Comparison of ENCODE assay signal across 15 mouse cellular contexts in the genomic region with DNA sequence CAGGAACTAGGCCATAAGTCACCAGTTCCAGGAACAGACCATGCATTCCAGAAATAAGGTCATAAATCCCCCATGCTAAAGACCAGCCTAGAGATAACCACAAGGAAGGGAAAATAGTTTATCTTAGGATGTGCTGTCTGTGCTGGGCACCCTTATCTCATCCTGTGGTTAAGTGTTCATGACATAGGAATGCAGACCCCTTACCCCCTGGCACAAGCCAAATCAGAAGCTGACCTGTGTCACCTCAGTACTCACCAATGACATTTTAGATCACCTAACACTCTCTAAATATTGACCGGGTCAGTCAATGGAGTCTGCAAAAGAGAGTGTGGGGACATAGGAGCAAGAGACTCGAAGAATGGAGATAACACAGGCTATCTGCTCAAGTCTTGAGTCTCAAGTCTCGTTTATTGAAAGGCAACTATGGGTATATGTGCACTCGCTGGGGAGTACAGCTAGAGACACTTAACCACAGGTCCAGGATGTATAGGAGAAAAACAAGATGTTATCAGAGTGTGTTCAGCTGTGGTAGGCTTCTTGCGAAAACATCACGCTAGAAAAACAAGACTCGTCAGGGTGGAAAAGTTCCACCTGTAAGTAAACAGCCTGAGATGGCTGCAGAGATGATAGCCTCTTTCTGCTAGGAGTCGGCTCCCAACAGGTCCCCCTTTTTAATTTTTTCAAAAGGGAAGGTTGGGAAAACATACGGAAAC. TPM values are rescaled to one million over a fixed set of nuclear protein-coding genes. Genes with fewer than 3 reads are reported as not detected.
DNase-seq lines count a peak whose midpoint lies in the region; ATAC-seq and TF ChIP-seq lines count a peak whose summit lies in the region.
"Had no signal": no experiment of that assay in that cellular context is flagged by ENCODE, and none has a peak within 500 bp of the region (broad histone marks: within the 10 kb centered on the region; RNA-seq: fewer than 3 reads in every experiment).

No protein-coding gene starts in this region.

- TF ChIP-seq CTCF in heart, postnatal 0 days (IDR thresholded peaks at IDR 0.05; ENCODE audit: low read depth): no peak

- TF ChIP-seq EP300 in heart, postnatal 0 days (IDR thresholded peaks at IDR 0.05; ENCODE audit: low read depth): no peak

- no peak overlapping the region; the same call in 1 of the 2 replicates for H3K4me2 ChIP-seq in heart, postnatal 0 days (ENCODE audit: low read depth, low read length)
- H3K4me2 ChIP-seq in heart, embryonic 11.5 days: no peak overlapping the region
- H3K4me2 ChIP-seq in intestine, embryonic 15.5 days (replicated peaks): no peak overlapping the region
- H3K4me2 ChIP-seq: embryonic facial prominence, embryonic 12.5 days; hindbrain, embryonic 13.5 days; lung, embryonic 14.5 days had no signal

- no peaks in the 10 kb centered on the region for H3K27me3 ChIP-seq in heart, postnatal 0 days (ENCODE audit: control insufficient read depth, insufficient read depth, low read length)
- no peaks in the 10 kb centered on the region for H3K27me3 ChIP-seq in heart, embryonic 11.5 days (ENCODE audit: control insufficient read depth, insufficient read depth, low read length)
- H3K27me3 ChIP-seq in intestine, embryonic 15.5 days (replicated peaks): no peaks in the 10 kb centered on the region
- H3K27me3 ChIP-seq: embryonic facial prominence, embryonic 12.5 days; hindbrain, embryonic 13.5 days had no signal

- 41% methylated on average over 9 of the region's 9 CpGs for whole genome bisulfite sequencing in heart, postnatal 0 days
- 37% methylated on average over 9 of the region's 9 CpGs for WGBS in heart, embryonic 11.5 days (ENCODE audit: insufficient replicate concordance)
- WGBS in intestine, embryonic 15.5 days: 58% methylated on average over 9 of the region's 9 CpGs

- DNase-seq in heart, postnatal 0 days (ENCODE audit: low spot score): no peak
- DNase-seq in CD8-positive naive resting alpha-beta T cell, adult 2 months (ENCODE audit: low read depth in 2 of 2, low spot score in 2 of 2): peak; percentile 77 to 78
- peak; percentile 89 for DNase-seq in thymus, postnatal 0 days (ENCODE audit: low spot score)
- DNase-seq in left cerebral cortex, postnatal 14 days (ENCODE audit: low spot score in 2 of 2): no peak
- DNase-seq in layer of hippocampus, adult 8-10 months (ENCODE audit: low spot score in 2 of 2): no peak
- DNase-seq: adrenal gland, adult 2 months; cerebellum, adult 11-12 months; lung, embryonic 14.5 days; midbrain, embryonic 14.5 days had no signal

- peaks cover 11% of the 10 kb centered on the region for H3K4me1 ChIP-seq in heart, postnatal 0 days (ENCODE audit: control insufficient read depth, insufficient read depth)
- H3K4me1 ChIP-seq in heart, embryonic 11.5 days (ENCODE audit: control insufficient read depth, insufficient read depth, low read length): peaks cover 6% of the 10 kb centered on the region; the same call in 1 of the 2 replicates
- no peaks in the 10 kb centered on the region for H3K4me1 ChIP-seq in intestine, embryonic 15.5 days (replicated peaks)
- H3K4me1 ChIP-seq: embryonic facial prominence, embryonic 12.5 days; hindbrain, embryonic 13.5 days had no signal

- H3K27ac ChIP-seq in heart, postnatal 0 days (ENCODE audit: low read depth): peak overlapping the region; percentile 84; the same call in 1 of the 2 replicates
- H3K27ac ChIP-seq in heart, embryonic 11.5 days (ENCODE audit: low read depth, low read length): no peak overlapping the region; the same call in 1 of the 2 replicates
- H3K27ac ChIP-seq in intestine, embryonic 15.5 days: no peak overlapping the region
- H3K27ac ChIP-seq: embryonic facial prominence, embryonic 12.5 days; hindbrain, embryonic 13.5 days had no signal

- H3K9ac ChIP-seq in heart, postnatal 0 days (replicated peaks; ENCODE audit: low read depth, low read length): no peak overlapping the region
- no peak overlapping the region for H3K9ac ChIP-seq in heart, embryonic 11.5 days (ENCODE audit: low read depth, low read length)
- no peak overlapping the region for H3K9ac ChIP-seq in intestine, embryonic 15.5 days
- H3K9ac ChIP-seq: embryonic facial prominence, embryonic 12.5 days; hindbrain, embryonic 13.5 days; lung, embryonic 14.5 days had no signal

- ATAC-seq in heart, postnatal 0 days (ENCODE audit: insufficient read depth, low read depth): no peak
- no peak for ATAC-seq in heart, embryonic 11.5 days (replicated peaks; ENCODE audit: insufficient number of reproducible peaks, low FRiP score, low TSS enrichment)
- ATAC-seq in intestine, embryonic 15.5 days: peak; percentile 69; the same call in 1 of the 2 replicates

- no peaks in the 10 kb centered on the region for H3K36me3 ChIP-seq in heart, postnatal 0 days (replicated peaks; ENCODE audit: control insufficient read depth, insufficient read depth, low read length)
- H3K36me3 ChIP-seq in heart, embryonic 11.5 days (ENCODE audit: control insufficient read depth, insufficient read depth, low read length): no peaks in the 10 kb centered on the region
- H3K36me3 ChIP-seq in intestine, embryonic 15.5 days: no peaks in the 10 kb centered on the region
- H3K36me3 ChIP-seq: embryonic facial prominence, embryonic 12.5 days; hindbrain, embryonic 13.5 days had no signal

- no peak overlapping the region for H3K4me3 ChIP-seq in heart, postnatal 0 days (ENCODE audit: low read depth, low read length)
- H3K4me3 ChIP-seq in heart, embryonic 11.5 days (ENCODE audit: low read depth, low read length): no peak overlapping the region
- no peak overlapping the region for H3K4me3 ChIP-seq in intestine, embryonic 15.5 days (replicated peaks)
- H3K4me3 ChIP-seq: embryonic facial prominence, embryonic 12.5 days; hindbrain, embryonic 13.5 days had no signal

- no peaks in the 10 kb centered on the region for H3K9me3 ChIP-seq in heart, postnatal 0 days (replicated peaks; ENCODE audit: control insufficient read depth, low read length)
- no peaks in the 10 kb centered on the region for H3K9me3 ChIP-seq in heart, embryonic 11.5 days (replicated peaks; ENCODE audit: control insufficient read depth, low read length)
- H3K9me3 ChIP-seq in intestine, embryonic 15.5 days: no peaks in the 10 kb centered on the region
- H3K9me3 ChIP-seq: embryonic facial prominence, embryonic 12.5 days; hindbrain, embryonic 13.5 days had no signal

- intact Hi-C loops in left cerebral cortex, postnatal 14 days (cut with DNase I): no loop called here

RNA-seq across cellular contexts. Expression of gene Slfn2, which starts 14.7 kb away (rescaled TPM):
- total RNA-seq in heart, postnatal 0 days (2014; rRNA removed; ENCODE audit: low replicate concordance): 3.7 and 5.2 TPM in 2 replicates
- 3.9 and 5.2 TPM in 2 replicates for polyA plus RNA-seq in heart, postnatal 0 days (2015; fragmentation: Nextera tagmentation; extraction: Ambion mirVana)
- polyA plus RNA-seq in heart, embryonic 11.5 days (2014; fragmentation: Nextera tagmentation; extraction: Ambion mirVana): 2.4 and 2.7 TPM in 2 replicates
- polyA plus RNA-seq in intestine, embryonic 15.5 days (2015; fragmentation: Nextera tagmentation; extraction: Ambion mirVana): 4.7 and 7.1 TPM in 2 replicates
- polyA plus RNA-seq in thymus, postnatal 0 days (2015; fragmentation: Nextera tagmentation; extraction: Ambion mirVana): 129 and 142 TPM in 2 replicates
- total RNA-seq in left cerebral cortex, postnatal 14 days (2021): 1 to 10 TPM in 1 of 2 experiments, under 1 TPM in 1; 0.78 to 1.3 TPM
- total RNA-seq in layer of hippocampus, adult 8-10 months (2022): 1 to 10 TPM in 2 of 4 experiments, under 1 TPM in 2; 0.43 to 2.9 (median 0.97) TPM

RNA-seq across cellular contexts. Expression of gene Slfn1, which starts 37.0 kb away (rescaled TPM):
- total RNA-seq in heart, postnatal 0 days (2014; rRNA removed; ENCODE audit: low replicate concordance): 0.31 TPM in 1 of 2 replicates, not detected in the other
- 0.18 and 0.33 TPM in 2 replicates for polyA plus RNA-seq in heart, postnatal 0 days (2015; fragmentation: Nextera tagmentation; extraction: Ambion mirVana)
- not detected in 2 replicates for polyA plus RNA-seq in heart, embryonic 11.5 days (2014; fragmentation: Nextera tagmentation; extraction: Ambion mirVana)
- polyA plus RNA-seq in intestine, embryonic 15.5 days (2015; fragmentation: Nextera tagmentation; extraction: Ambion mirVana): 0.49 and 0.66 TPM in 2 replicates
- 3.0 and 4.1 TPM in 2 replicates for polyA plus RNA-seq in thymus, postnatal 0 days (2015; fragmentation: Nextera tagmentation; extraction: Ambion mirVana)
- total RNA-seq in left cerebral cortex, postnatal 14 days (2021): not detected
- total RNA-seq in layer of hippocampus, adult 8-10 months (2022): not detected
- total RNA-seq: ES-E14; layer of hippocampus, postnatal 10 days had no signal
- polyA plus RNA-seq: hindbrain, embryonic 13.5 days had no signal

RNA-seq across cellular contexts. Expression of gene Slfn8, which starts 59.0 kb away (rescaled TPM):
- 0.61 and 2.5 TPM in 2 replicates for total RNA-seq in heart, postnatal 0 days (2014; rRNA removed; ENCODE audit: low replicate concordance)
- 0.41 and 0.51 TPM in 2 replicates for polyA plus RNA-seq in heart, postnatal 0 days (2015; fragmentation: Nextera tagmentation; extraction: Ambion mirVana)
- 0.29 and 0.39 TPM in 2 replicates for polyA plus RNA-seq in heart, embryonic 11.5 days (2014; fragmentation: Nextera tagmentation; extraction: Ambion mirVana)
- 0.45 and 0.54 TPM in 2 replicates for polyA plus RNA-seq in intestine, embryonic 15.5 days (2015; fragmentation: Nextera tagmentation; extraction: Ambion mirVana)
- polyA plus RNA-seq in thymus, postnatal 0 days (2015; fragmentation: Nextera tagmentation; extraction: Ambion mirVana): 5.9 and 7.1 TPM in 2 replicates
- under 1 TPM; 0.36 to 0.62 TPM for total RNA-seq in left cerebral cortex, postnatal 14 days (2021)
- 1 to 10 TPM in 2 of 4 experiments, under 1 TPM in 2; 0.23 to 2.6 (median 1.1) TPM for total RNA-seq in layer of hippocampus, adult 8-10 months (2022)

Comparison
In these comparisons a context has a peak if more than half of its experiments do, and no peak if none do; other contexts are left out.
1. DNase-seq: peak in CD8-positive naive resting alpha-beta T cell, adult 2 months (2 of 2) and thymus, postnatal 0 days (single experiment); none in heart, postnatal 0 days (single experiment), left cerebral cortex, postnatal 14 days (0 of 2) and layer of hippocampus, adult 8-10 months (0 of 2).
2. RNA of gene Slfn2, which starts 14.7 kb away (polyA plus RNA-seq): 129 to 142 TPM in thymus, postnatal 0 days; 4.7 to 7.1 TPM in intestine, embryonic 15.5 days, 3.9 to 5.2 TPM in heart, postnatal 0 days and 2.4 to 2.7 TPM in heart, embryonic 11.5 days; every median in the first group is over 10 times any median in the second.